Mouse (Mus musculus): ENCODE results near the gene Ppp1r3g. TPM values are rescaled to one million over a fixed set of nuclear protein-coding genes. Genes with fewer than 3 reads are reported as not detected.

Gene Ppp1r3g
- total RNA-seq (2023) = not detected in 4 replicates

DNA sequence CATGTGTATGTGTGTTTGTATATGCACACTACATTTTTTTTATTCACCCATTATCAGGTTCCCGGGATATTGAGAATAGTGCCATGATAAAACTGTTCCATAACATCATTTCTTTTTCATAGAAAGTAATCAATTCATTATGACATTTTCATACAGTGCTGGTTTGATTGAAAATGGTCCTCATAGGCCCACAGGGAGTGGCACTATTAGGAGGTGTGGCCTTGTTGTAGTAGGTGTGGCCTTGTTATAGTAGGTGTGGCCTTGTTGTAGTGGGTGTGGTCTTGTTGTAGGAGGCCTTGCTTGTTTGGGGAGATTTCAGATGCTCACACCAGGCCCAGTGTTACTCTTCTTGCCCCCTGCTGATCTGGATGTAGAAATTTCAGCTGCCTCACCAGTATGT is at the start of gene Ppp1r3g:
TSS of gene Ppp1r3g (plus strand) at position 301 of the 400 bp plus-strand sequence.

Other genes with a start within 250 kb of the Ppp1r3g start
- gene Rpp40, start 52.5 kb upstream of the Ppp1r3g start, total RNA-seq (2023) = 5.6 to 10.4 TPM (median 8.2 TPM) in 4 replicates
- 39.3 to 47.7 TPM (median 45.2 TPM) in 4 replicates for gene Fars2, start 158.6 kb downstream of the Ppp1r3g start, total RNA-seq (2023)
- gene Lyrm4, start 158.7 kb downstream of the Ppp1r3g start, total RNA-seq (2023) = 5.3 to 9.2 TPM (median 5.8 TPM) in 4 replicates